Mouse (Mus musculus): ENCODE measurements around the gene Vps8. TPM values are rescaled to one million over a fixed set of nuclear protein-coding genes. Genes with fewer than 3 reads are reported as not detected.

Gene Vps8
- total RNA-seq, 2 experiments from 2014 or later = 7.7 to 7.8 TPM

GRCm38 (mm10) chr16:21606249-21607020, 183.5 kb downstream of the Vps8 start:
- DNase-seq = no peak
- Histone ChIP-seq H3K27ac (no peak overlapping the region), H3K4me3 (no peak overlapping the region)
- no peak for TF ChIP-seq CTCF (IDR thresholded peaks at IDR 0.05)
- intact Hi-C loops (cut with DNase I) = no loop called here

GRCm38 (mm10) chr16:21607021-21607650, 184.2 kb downstream of the Vps8 start:
- Histone ChIP-seq H3K4me3 (no peak overlapping the region), H3K27ac (no peak overlapping the region)
- intact Hi-C loops (cut with DNase I) = no loop called here
- DNase-seq = no peak
- TF ChIP-seq CTCF (IDR thresholded peaks at IDR 0.05) = no peak

- DNase-seq = no peak
- TF ChIP-seq CTCF (IDR thresholded peaks at IDR 0.05) = no peak
- H3K4me3 ChIP-seq = no peak overlapping the region
- intact Hi-C loops (cut with DNase I) = no loop called here
- H3K27ac ChIP-seq = no peak overlapping the region
These were observed 184.7 kb downstream of the Vps8 start for GRCm38 (mm10) chr16:21607651-21608040.

- H3K4me3 ChIP-seq = no peak overlapping the region
- DNase-seq = no peak
- no peak overlapping the region for H3K27ac ChIP-seq
- TF ChIP-seq CTCF (IDR thresholded peaks at IDR 0.05) = no peak
- intact Hi-C loops (cut with DNase I) = no loop called here
These were observed 185.4 kb downstream of the Vps8 start for GRCm38 (mm10) chr16:21608176-21608865.

- TF ChIP-seq CTCF (IDR thresholded peaks at IDR 0.05) = no peak
These were observed 187.6 kb downstream of the Vps8 start for GRCm38 (mm10) chr16:21610473-21610872.

GRCm38 (mm10) chr16:21615802-21616201, 192.9 kb downstream of the Vps8 start:
- TF ChIP-seq CTCF (IDR thresholded peaks at IDR 0.05) = peak; percentile 91
- intact Hi-C loops (cut with DNase I) = loop anchor here (1.0 kb wide), 1 partner anchor 112 kb away; no protein-coding TSS in a partner anchor
- peak; percentile 45 for DNase-seq
- Histone ChIP-seq H3K27ac (no peak overlapping the region), H3K4me3 (no peak overlapping the region)

More at GRCm38 (mm10) chr16:21610473-21610872, 187.6 kb downstream of the Vps8 start:
- Histone ChIP-seq H3K4me3 (no peak overlapping the region), H3K27ac (no peak overlapping the region)
- intact Hi-C loops (cut with DNase I) = no loop called here
- no peak for DNase-seq

- DNase-seq = no peak
- no peak for TF ChIP-seq CTCF (IDR thresholded peaks at IDR 0.05)
- Histone ChIP-seq H3K4me3 (no peak overlapping the region), H3K27ac (no peak overlapping the region)
- intact Hi-C loops (cut with DNase I) = no loop called here
These were observed 197.7 kb downstream of the Vps8 start for GRCm38 (mm10) chr16:21620630-21621029.

GRCm38 (mm10) chr16:21625784-21626634, 203.1 kb downstream of the Vps8 start:
- intact Hi-C loops (cut with DNase I) = no loop called here

GRCm38 (mm10) chr16:21627248-21627647, 204.3 kb downstream of the Vps8 start:
- intact Hi-C loops (cut with DNase I) = no loop called here
- DNase-seq = no peak
- no peak for TF ChIP-seq CTCF (IDR thresholded peaks at IDR 0.05)
- Histone ChIP-seq H3K27ac (no peak overlapping the region), H3K4me3 (no peak overlapping the region)

More at GRCm38 (mm10) chr16:21625784-21626634, 203.1 kb downstream of the Vps8 start:
- H3K27ac ChIP-seq = no peak overlapping the region
- no peak for DNase-seq
- no peak for TF ChIP-seq CTCF (IDR thresholded peaks at IDR 0.05)
- no peak overlapping the region for H3K4me3 ChIP-seq

- Histone ChIP-seq H3K27ac (no peak overlapping the region), H3K4me3 (no peak overlapping the region)
- no peak for DNase-seq
- TF ChIP-seq CTCF (IDR thresholded peaks at IDR 0.05) = no peak
- intact Hi-C loops (cut with DNase I) = no loop called here
These were observed 205.2 kb downstream of the Vps8 start for GRCm38 (mm10) chr16:21628061-21628591.

- no peak for TF ChIP-seq CTCF (IDR thresholded peaks at IDR 0.05)
- DNase-seq = no peak
- intact Hi-C loops (cut with DNase I) = no loop called here
These were observed 207.7 kb downstream of the Vps8 start for GRCm38 (mm10) chr16:21630614-21631013.

GRCm38 (mm10) chr16:21631815-21632222, 208.9 kb downstream of the Vps8 start:
- H3K27ac ChIP-seq = no peak overlapping the region
- intact Hi-C loops (cut with DNase I) = no loop called here
- H3K4me3 ChIP-seq = no peak overlapping the region
- DNase-seq = no peak
- no peak for TF ChIP-seq CTCF (IDR thresholded peaks at IDR 0.05)

More at GRCm38 (mm10) chr16:21630614-21631013, 207.7 kb downstream of the Vps8 start:
- Histone ChIP-seq H3K4me3 (no peak overlapping the region), H3K27ac (no peak overlapping the region)
